Mouse (Mus musculus): ENCODE data around the gene Erlin1.

GRCm38 (mm10) chr19:44030024-44030423 lies 39.6 kb downstream of the Erlin1 start:
- no peak for TF ChIP-seq CTCF (IDR thresholded peaks at IDR 0.05; ENCODE audit: low read depth, low read length)
- TF ChIP-seq POLR2A (IDR thresholded peaks at IDR 0.05; ENCODE audit: borderline replicate concordance, low read depth, low read length): no peak

All from bone marrow macrophage, adult 2 months (primary cell).